Mouse (Mus musculus) lung, embryonic 14.5 days (tissue): Measurements from ENCODE around the gene Sqor. TPM values are rescaled to one million over a fixed set of nuclear protein-coding genes. Genes with fewer than 3 reads are reported as not detected.

ENCODE experiments used
- ATAC-seq: fragments of 200-750 bp; cut with Nextera tagmentation; 2 replicates; pipeline ENCODE4 v1.8.0; 2017; ENCODE audit warnings: mild to moderate bottlenecking, moderate TSS enrichment, moderate library complexity; ENCODE audit not compliant: insufficient read depth
- DNase-seq: peaks from one replicate; pipeline ENCODE4 v3.0.0-alpha.2; 2015
- H3K27ac ChIP-seq: fragments of 300-500 bp; sonication (generic); 2 replicates; pipeline ENCODE4 v1.5.1; 2014; ENCODE audit warnings: low read depth, mild to moderate bottlenecking, moderate library complexity
- H3K27me3 ChIP-seq: fragments of 300-500 bp; sonication (generic); 2 replicates; pipeline ENCODE4 v1.6.1; 2014; ENCODE audit warnings: low read length, control low read depth; ENCODE audit not compliant: insufficient read depth
- H3K36me3 ChIP-seq: fragments of 300-500 bp; sonication (generic); 2 replicates; pipeline ENCODE4 v1.6.1; 2014; ENCODE audit warnings: control low read depth; ENCODE audit not compliant: insufficient read depth
- H3K4me1 ChIP-seq: fragments of 300-500 bp; sonication (generic); 2 replicates; pipeline ENCODE4 v1.6.1; 2014; ENCODE audit warnings: antibody characterized with exemption, control low read depth; ENCODE audit not compliant: insufficient read depth
- H3K4me2 ChIP-seq: fragments of 300-500 bp; sonication (generic); 2 replicates; pipeline ENCODE4 v1.6.1; 2014; ENCODE audit warnings: mild to moderate bottlenecking
- H3K4me3 ChIP-seq: fragments of 300-500 bp; sonication (generic); 2 replicates; pipeline ENCODE4 v1.5.1; 2014; ENCODE audit warnings: low read depth, low read length
- H3K9ac ChIP-seq: fragments of 300-500 bp; sonication (generic); 2 replicates; pipeline ENCODE4 v1.6.1; 2014
- H3K9me3 ChIP-seq: fragments of 300-500 bp; sonication (generic); 2 replicates; pipeline ENCODE4 v1.6.1; 2016; ENCODE audit warnings: low read depth, low read length, control low read depth
- CTCF ChIP-seq: IDR thresholded peaks from 2 replicates; pipeline ENCODE4 v1.5.1; 2016; ENCODE audit warnings: antibody characterized with exemption, low read depth
- WGBS: fragments of 180-500 bp; shearing (Covaris S2); extraction: QIAGEN DNeasy Blood & Tissue Kit; methylation state at CpG from one replicate; pipeline ENCODE4 v1.1.7; 2014; 5-methylcytosine and 5-hydroxymethylcytosine counted together
- polyA plus RNA-seq: library from polyadenylated mRNA; unstranded; fragments of >200 nt; fragmentation: Nextera tagmentation; extraction: Ambion mirVana; gene quantifications from 2 replicates; pipeline ENCODE4 v1.2.1, GENCODE M21; 2014

Gene Sqor
- polyA plus RNA-seq, 1 experiment from 2014 or later, result 6.3 TPM

DNA sequence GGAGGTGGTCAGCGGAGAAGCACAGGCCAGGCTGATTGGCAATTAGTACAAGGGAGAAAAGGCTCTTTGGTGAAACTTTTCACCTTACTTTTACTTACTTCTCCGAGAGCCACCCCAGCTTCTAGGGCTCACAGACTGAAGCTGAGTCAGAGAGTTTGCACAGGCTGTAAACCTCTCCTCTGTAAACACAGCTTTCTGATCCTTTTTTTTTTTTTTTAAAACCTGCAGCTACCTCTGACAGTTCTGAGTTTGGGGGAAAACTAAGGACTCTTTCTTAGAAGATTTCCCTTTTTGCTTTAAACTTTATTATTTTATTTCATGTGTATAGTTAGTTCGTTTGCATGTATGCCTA, 733 bp downstream of the Sqor start:
- ATAC-seq (no peak), DNase-seq (no peak)
- peak overlapping the region; percentile 83 for H3K4me2 ChIP-seq
- TF ChIP-seq CTCF, result no peak
- H3K4me1 ChIP-seq, result no peaks in the 10 kb centered on the region
- no peaks in the 10 kb centered on the region for H3K9me3 ChIP-seq
- no peak overlapping the region for H3K27ac ChIP-seq
- no peaks in the 10 kb centered on the region for H3K36me3 ChIP-seq
- WGBS, result 36% methylated on average over 3 of the region's 3 CpGs
- H3K9ac ChIP-seq, result peak overlapping the region; percentile 60; the same call in 1 of the 2 replicates
- peak overlapping the region; percentile 45 for H3K4me3 ChIP-seq
- H3K27me3 ChIP-seq, result 0 out of 2 replicates have a peak, but pooled peaks cover 5% of the 10 kb centered on the region

- Histone ChIP-seq H3K4me1 (no peaks in the 10 kb centered on the region), H3K27me3 (no peaks in the 10 kb centered on the region), H3K9me3 (no peaks in the 10 kb centered on the region), H3K27ac (no peak overlapping the region), H3K4me3 (no peak overlapping the region), H3K9ac (no peak overlapping the region), H3K36me3 (no peaks in the 10 kb centered on the region), H3K4me2 (no peak overlapping the region)
- ATAC-seq (no peak), DNase-seq (no peak)
- no peak for TF ChIP-seq CTCF
- WGBS, result 75% methylated on average over 2 of the region's 2 CpGs
Observed at GRCm38 (mm10) chr2:122771002-122771401, 6.0 kb downstream of the Sqor start.

DNA sequence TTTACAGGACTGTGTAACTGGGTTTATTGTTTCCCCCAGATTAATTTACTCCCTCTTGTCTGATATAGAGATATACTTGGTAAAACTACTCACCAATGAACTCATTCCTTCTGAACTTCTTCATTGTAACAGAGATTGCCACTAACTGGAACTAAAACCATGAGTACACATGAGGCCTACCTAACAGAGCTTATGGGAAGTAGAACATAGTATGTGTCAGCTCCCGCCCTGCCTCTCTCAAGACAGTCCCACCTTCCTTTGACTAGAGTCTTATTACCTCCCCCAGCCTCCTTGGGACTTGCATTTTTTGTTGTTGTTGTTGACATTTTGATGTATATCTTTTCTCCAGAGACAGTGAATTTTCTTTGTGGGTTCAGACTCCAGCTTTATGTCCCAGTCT, 7.9 kb downstream of the Sqor start:
- H3K4me1 ChIP-seq, result no peaks in the 10 kb centered on the region
- ATAC-seq, result no peak
- 84% methylated on average over 1 of the region's 1 CpGs for WGBS

DNA sequence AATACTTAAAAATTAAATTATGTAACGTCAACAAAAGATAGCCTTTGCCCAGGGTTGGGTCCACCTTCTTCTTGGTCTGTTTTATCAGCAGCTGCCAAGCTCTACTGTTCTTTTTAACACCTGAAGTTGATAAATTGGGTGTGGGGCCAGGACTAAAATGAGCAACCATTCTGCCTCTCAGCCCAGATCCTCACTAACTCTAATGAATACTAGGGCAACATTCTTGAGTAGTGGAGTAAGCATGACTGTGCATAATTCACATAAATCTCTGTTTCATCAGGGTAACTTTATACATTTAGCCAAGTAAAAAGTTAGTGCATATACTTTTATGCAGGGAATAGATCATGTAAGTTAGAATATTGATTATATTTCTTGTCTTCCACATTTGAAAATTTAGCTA, 10.5 kb downstream of the Sqor start:
- no peaks in the 10 kb centered on the region for H3K9me3 ChIP-seq
- H3K27ac ChIP-seq, result no peak overlapping the region
- no peak overlapping the region for H3K9ac ChIP-seq
- no peaks in the 10 kb centered on the region for H3K36me3 ChIP-seq
- no peak overlapping the region for H3K4me3 ChIP-seq
- ATAC-seq (no peak), DNase-seq (no peak)
- H3K4me1 ChIP-seq, result no peaks in the 10 kb centered on the region
- 62% methylated on average over 1 of the region's 1 CpGs for WGBS
- no peaks in the 10 kb centered on the region for H3K27me3 ChIP-seq
- no peak overlapping the region for H3K4me2 ChIP-seq
- no peak for TF ChIP-seq CTCF

More for the DNA sequence above, 7.9 kb downstream of the Sqor start:
- Histone ChIP-seq H3K9me3 (no peaks in the 10 kb centered on the region), H3K27me3 (no peaks in the 10 kb centered on the region), H3K27ac (no peak overlapping the region), H3K36me3 (no peaks in the 10 kb centered on the region), H3K4me3 (no peak overlapping the region), H3K9ac (no peak overlapping the region), H3K4me2 (no peak overlapping the region)
- TF ChIP-seq CTCF, result no peak
- DNase-seq, result no peak

- no peak overlapping the region for H3K4me3 ChIP-seq
- no peak for TF ChIP-seq CTCF
- WGBS, result 62% methylated on average over 2 of the region's 2 CpGs
- no peaks in the 10 kb centered on the region for H3K27me3 ChIP-seq
- no peaks in the 10 kb centered on the region for H3K4me1 ChIP-seq
- no peak overlapping the region for H3K9ac ChIP-seq
- ATAC-seq (peak; percentile 52; the same call in 1 of the 2 replicates), DNase-seq (peak; percentile 27)
- no peak overlapping the region for H3K27ac ChIP-seq
- H3K4me2 ChIP-seq, result no peak overlapping the region
- no peaks in the 10 kb centered on the region for H3K9me3 ChIP-seq
- no peaks in the 10 kb centered on the region for H3K36me3 ChIP-seq
Observed at GRCm38 (mm10) chr2:122776823-122777222, 11.8 kb downstream of the Sqor start.

- Histone ChIP-seq H3K4me1 (no peaks in the 10 kb centered on the region), H3K9me3 (no peaks in the 10 kb centered on the region), H3K4me3 (no peak overlapping the region), H3K9ac (no peak overlapping the region), H3K27ac (no peak overlapping the region), H3K27me3 (no peaks in the 10 kb centered on the region), H3K4me2 (no peak overlapping the region), H3K36me3 (no peaks in the 10 kb centered on the region)
- WGBS, result 29% methylated on average over 5 of the region's 5 CpGs
- no peak for DNase-seq
- no peak for TF ChIP-seq CTCF
- no peak for ATAC-seq
Observed at GRCm38 (mm10) chr2:122779967-122780366, 14.9 kb downstream of the Sqor start.

GRCm38 (mm10) chr2:122780447-122780846, 15.4 kb downstream of the Sqor start:
- ATAC-seq (no peak), DNase-seq (no peak)
- H3K4me3 ChIP-seq, result no peak overlapping the region
- no peak for TF ChIP-seq CTCF
- H3K9ac ChIP-seq, result no peak overlapping the region
- no peaks in the 10 kb centered on the region for H3K36me3 ChIP-seq
- H3K27me3 ChIP-seq, result no peaks in the 10 kb centered on the region
- no peak overlapping the region for H3K4me2 ChIP-seq
- 27% methylated on average over 3 of the region's 3 CpGs for WGBS
- H3K27ac ChIP-seq, result no peak overlapping the region
- H3K9me3 ChIP-seq, result no peaks in the 10 kb centered on the region
- H3K4me1 ChIP-seq, result no peaks in the 10 kb centered on the region
